Mouse (Mus musculus): ENCODE data around the gene Txnrd2. TPM values are rescaled to one million over a fixed set of nuclear protein-coding genes. Genes with fewer than 3 reads are reported as not detected.

The Txnrd2 gene
- polyA plus RNA-seq (2012; rRNA removed) = 15.9 and 22.6 TPM in 2 replicates

DNA sequence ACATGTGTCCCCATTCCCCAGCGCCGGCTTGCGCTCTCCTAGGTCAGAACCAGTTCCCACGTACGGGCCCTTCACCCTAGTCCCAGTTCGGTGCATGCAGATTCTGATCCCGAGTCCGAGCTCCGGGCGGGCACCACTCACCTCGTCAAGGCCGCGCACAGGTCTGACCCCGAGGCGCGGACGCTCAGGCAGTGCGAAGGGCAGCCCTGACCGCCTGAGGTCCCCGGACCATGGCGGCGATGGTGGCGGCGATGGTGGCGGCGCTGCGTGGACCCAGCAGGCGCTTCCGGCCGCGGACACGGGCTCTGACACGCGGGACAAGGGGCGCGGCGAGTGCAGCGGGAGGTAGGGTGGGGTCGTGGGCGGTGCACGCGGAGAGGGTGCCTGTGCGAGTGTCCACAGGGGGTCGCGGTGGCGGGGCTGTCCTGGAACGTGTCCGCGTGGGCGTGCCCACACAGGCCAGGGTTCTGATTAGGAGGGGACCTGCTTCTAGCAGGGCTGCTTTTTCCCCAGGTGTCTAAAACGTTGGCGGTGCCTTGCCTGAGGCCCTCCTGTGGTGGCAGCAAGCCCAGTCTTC lies at the start of gene Txnrd2:
Gene Txnrd2 (plus strand): TSS at position 170 of the 577 bp plus-strand sequence.
- no peak for DNase-seq (ENCODE audit: low read depth)

DNA sequence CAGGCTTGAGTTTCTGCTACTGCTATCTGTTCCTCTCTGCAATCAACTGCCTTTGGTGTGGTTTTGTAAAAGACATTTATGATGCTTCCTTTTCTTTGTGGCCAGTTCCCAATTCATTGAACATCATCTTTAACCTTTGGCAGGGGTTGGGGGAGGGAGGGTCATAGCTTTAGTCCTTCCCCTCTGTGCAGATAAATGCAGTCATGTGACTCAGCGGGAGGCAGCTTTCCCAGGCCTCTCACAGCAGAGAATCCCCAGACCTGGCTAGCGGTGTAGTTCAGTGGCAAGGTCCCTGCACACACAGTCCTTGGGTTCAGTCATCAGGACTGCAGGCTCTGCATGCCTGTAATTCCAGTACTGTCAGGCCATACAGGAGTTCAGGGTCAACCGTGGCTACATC lies 49.0 kb upstream of the Txnrd2 start:
- no peak for DNase-seq (ENCODE audit: low read depth)

DNA sequence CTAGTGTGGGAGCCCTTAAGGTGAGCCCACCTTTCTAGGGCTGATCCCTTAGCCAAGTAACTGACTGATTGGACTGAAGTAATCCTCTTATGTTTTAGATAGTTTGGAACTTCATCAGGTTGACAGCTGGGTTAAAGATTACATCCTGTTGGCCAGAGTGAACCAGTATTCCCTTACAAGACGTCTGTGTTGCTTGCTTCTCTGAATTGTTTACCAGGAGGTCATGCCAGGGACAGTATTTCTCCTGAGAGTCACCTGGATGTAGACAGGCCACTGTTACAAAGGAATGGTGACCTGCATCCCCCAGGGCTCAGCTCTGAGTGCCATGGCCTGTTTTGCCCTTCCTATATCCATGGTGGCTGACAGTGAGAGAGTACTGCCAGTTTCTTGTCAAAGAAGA lies 47.7 kb upstream of the Txnrd2 start:
- no peak for DNase-seq (ENCODE audit: low read depth)

DNA sequence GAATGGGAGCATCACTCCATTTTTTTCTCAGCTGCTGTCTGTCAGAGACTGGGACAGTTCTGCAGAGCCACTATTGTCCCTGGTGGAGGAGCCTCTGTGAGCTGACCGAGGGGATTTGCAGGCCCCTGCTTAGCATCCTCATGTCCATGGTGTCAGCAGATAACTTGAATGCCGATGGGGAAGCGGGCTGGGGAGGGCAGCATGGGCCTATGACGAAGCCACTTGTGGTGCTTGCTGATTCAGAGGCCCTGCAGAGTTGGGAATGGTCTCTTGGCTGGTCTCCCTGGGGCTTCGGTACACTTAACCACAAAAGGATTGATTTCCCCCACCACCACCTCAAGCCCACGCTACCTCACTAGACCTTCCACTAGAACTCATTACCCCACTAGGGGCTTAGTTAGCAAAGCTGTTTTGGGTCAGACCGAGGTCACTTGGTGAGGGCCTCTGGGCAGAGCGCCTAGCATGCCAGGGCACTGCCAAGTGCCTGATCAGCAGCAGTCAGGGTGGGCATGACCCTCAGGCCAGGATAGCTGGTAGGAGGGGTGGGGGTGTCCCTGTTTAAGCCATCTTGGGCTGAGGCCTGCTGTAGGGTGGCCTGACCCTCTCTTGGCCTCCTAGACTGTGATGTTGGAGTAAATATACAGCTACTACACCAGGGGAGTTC lies 46.7 kb upstream of the Txnrd2 start:
- DNase-seq (ENCODE audit: low read depth) = no peak

DNA sequence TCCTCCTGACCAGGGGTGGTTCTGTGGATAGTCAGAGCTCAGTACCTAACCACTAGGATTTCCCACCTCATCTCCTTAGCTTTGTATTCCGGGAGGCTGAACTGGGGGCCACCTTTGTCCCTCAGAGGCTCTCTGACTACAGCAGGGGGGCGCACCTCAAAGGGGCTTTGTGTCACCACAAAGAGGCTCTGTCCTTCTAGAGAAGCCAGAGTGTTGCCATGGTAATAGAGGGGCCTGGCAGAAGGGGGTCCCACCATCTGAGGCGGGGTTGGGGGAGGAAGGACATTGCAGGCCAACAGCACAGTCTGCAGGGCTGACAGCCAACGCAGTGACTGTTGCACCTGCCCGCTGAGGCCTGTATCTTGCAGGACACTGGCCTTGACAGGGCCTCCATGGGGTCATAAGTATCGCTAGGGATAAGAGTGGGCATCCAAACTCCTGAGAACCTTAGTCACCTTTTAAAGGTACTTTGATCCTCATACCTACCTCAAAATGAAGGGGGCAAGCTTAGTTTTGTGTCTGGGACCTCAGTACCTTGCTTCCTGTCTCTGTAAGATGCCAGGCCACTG lies 45.6 kb upstream of the Txnrd2 start:
- DNase-seq (ENCODE audit: low read depth) = no peak

DNA sequence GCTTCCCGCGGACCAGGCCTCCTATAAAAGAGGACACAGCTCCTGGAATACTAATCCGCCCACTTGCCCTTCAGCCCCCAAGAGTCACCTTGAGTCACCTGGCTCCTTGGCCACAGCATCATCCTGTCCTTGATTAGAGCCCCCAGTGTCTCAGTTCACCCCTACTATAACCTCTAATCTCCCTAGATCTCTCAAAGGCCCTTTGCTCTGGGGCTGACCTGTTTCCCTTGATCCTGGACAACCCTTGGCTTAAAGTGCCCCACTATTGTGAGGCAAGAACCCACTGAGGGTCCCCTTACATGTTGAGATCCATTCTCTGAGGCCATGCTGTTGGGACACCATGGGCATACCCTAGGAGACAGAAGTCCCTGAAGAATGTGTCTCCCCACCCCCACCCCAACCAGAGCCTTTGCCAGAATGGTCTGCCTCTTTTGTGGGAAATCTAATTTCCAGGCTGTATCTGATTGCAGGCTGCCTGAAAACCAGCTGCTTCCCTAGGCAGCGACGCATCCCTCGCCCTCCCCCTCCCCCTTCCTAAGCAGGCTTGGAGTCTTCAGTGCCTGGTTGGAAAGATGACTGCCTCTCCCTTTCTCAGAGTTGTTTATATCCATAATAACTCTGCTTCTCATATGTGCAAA lies 44.4 kb upstream of the Txnrd2 start:
- no peak for DNase-seq (ENCODE audit: low read depth)

DNA sequence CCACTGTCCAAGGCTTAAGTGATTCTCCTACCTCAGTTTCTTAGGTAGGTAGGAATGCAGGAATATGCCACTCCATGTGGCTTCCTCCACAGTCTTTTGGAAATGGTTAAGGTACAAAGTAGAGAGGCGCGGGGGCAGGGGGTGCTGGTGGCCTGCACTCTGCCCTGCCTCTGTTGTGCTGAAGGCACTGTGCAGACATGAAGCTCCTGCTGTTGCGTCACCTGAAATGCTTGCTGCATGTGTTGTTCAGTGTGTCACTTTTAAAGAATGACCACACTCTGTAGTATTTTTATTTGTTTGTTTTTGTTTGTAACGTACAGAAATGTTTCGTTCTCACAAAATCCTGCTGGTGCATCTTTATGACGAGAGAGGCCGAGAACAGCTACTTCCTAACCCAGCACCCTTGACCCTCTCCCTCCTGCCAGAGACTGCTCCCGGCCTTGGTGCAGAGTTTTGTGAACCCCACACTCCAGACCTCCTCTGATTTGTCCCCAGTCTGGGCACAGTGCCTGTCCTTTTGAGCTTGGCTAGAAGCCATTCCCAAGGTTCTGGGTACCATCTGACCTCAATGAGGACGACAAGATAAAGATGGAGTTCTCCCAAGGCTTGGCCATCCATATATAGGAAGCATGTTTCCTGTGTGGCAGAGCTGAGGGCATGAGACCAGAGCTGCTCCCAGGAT lies 43.0 kb upstream of the Txnrd2 start:
- DNase-seq (ENCODE audit: low read depth) = no peak

DNA sequence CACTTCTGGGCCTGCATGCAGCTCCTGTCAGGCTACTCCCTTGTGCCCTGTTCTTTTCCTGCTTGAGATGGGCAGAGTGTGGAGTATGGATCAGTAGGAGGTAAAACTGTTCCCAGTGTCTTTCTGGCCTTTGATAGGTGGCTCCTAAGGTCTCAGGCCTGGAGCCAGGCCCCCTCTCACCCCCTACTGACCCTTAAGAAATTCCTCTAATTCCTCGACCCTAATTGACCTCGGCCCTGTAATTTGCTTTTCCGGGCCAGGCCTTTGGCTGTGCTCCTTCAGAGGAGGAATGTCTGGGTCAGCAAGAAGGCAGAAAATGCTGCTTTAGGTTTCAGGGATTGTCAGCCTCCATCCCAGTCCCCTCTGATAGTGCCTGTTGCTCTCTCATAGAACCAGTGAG lies 42.4 kb upstream of the Txnrd2 start:
- DNase-seq (ENCODE audit: low read depth) = no peak

DNA sequence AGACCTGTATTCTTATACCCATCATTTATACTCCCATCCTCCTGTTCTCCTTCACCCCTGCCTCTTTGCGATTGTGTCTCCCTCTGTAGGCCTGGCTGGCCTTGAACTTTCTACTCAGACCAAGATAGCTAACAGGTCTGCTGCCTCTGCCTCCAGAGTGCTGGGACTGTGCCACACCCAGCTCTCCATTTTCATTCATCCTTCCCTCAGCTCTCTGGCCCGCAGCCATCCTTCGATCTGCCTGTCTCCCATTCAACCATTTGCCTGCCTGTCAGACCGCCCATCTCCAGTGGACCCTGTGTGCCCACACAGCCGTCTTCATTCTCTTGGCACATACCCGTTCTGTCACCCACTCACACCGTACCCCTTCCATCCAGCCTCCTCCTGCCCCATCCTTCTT lies 42.0 kb upstream of the Txnrd2 start:
- DNase-seq (ENCODE audit: low read depth) = no peak

DNA sequence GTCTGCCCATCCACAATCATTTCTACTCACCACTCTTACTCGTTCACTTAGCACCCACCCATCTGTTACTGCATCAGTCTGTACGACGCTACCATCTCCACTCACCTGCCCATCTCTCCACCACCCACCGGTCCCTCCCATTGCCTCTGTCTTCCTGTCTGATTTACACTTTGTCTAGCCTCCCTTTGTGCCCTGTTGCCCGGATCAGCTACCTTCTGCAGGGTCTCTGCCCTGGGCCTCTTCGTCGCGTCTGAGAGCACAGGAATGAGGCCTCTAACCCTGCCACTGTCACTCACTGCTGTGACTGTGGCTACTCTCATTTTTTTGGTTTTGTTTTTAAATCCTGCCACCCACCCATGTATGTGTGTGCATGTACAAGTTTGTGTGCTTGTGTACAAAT lies 41.5 kb upstream of the Txnrd2 start:
- DNase-seq (ENCODE audit: low read depth) = no peak

DNA sequence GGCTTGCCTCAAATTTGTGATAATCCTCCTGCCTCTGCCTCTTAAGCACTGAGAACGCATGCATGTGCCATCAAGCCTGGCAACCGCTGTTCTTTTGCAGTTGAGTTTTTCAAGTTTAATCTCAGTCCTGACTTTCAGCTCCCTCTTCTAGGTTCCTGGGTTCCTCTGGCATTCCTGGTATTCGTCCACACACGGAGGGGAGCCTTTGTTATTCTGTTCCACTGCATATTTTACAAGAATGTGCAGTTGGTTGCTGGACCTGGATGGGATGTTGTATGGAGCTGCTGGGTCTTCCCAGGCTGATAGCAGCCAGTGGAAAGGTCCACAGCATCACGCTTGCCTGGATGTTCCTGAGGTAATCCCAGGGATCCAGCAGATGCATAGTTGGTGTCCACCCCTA lies 40.8 kb upstream of the Txnrd2 start:
- no peak for DNase-seq (ENCODE audit: low read depth)

DNA sequence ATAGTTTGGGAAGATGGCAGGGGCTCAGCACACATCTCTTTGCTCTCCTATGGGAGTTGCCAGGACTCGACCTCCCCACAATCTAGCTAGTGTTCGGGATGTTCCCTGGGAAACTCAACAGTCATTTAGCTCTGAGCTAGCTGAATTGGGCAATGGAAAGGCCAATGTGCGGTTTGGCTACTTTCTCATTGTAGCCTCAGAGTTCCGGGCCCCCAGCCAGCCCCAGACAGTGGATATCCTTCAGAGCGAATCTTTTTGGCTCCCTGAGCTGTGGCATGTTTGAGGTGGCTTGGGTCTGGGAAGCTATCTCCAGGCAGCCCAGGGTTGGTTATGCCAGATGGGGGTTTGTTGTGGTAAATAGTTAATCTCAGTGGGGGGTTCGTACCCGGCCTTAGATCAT lies 39.7 kb upstream of the Txnrd2 start:
- DNase-seq (ENCODE audit: low read depth) = no peak

DNA sequence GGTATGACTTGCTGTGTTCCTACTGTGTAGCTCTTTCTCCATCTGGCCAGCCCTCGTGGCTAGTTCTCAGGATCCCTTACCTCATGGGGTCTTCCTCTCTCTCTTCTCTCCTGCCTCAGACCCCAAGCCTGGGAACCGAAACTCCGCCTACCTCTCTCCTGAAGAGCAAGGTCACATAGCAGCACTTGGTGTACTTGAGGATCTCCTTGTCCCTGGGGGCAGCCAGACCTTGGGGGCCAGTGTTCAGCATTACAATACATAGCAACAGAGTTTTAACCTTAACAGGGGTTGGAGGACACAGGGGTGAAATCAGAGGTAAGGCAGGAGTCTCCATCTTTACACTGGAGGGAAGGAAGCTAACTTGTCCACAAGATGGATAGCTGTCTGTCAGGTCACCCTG lies 39.2 kb upstream of the Txnrd2 start:
- no peak for DNase-seq (ENCODE audit: low read depth)

DNA sequence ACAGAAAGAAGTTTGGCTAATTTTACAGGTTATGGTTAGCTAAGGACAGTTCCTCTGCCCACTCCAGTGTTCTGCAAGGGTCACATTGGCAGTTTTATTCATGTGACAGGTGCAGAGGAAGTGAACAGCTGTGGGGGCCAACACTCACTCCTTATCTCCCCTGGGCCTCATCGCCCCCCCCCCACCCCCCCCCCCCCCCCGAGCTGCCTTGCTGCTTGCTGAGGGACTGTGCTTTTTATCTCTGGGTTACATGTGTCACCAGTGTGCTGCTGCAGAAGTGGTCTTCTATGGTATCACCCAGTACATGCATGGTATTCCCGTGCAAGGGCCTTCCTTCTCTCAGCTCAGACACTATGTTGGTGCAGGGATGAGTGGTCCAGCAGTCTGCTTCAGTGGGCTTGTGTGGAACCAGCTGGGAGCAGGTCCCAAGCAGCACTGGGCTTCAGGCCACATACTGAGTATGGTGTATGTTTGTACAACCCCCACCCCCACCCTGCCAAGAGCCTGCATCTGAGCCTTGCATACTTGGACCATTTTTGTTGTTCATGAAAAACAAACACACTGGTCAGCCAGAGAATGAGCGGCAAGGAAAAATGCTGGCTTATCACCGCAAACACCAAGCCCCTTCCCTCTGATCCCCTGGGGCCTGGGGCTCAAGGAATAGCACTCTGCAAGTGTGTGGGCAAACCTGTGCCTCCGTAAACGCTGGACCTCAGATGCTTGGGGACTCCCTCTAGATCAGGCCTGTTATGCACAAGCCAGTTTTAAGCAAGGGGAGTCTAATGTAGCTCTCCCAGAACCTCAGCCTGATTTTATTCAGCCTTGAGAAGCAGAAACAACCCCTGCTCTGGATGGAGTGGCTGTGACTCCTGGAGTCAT lies 38.2 kb upstream of the Txnrd2 start:
- DNase-seq (ENCODE audit: low read depth) = no peak

DNA sequence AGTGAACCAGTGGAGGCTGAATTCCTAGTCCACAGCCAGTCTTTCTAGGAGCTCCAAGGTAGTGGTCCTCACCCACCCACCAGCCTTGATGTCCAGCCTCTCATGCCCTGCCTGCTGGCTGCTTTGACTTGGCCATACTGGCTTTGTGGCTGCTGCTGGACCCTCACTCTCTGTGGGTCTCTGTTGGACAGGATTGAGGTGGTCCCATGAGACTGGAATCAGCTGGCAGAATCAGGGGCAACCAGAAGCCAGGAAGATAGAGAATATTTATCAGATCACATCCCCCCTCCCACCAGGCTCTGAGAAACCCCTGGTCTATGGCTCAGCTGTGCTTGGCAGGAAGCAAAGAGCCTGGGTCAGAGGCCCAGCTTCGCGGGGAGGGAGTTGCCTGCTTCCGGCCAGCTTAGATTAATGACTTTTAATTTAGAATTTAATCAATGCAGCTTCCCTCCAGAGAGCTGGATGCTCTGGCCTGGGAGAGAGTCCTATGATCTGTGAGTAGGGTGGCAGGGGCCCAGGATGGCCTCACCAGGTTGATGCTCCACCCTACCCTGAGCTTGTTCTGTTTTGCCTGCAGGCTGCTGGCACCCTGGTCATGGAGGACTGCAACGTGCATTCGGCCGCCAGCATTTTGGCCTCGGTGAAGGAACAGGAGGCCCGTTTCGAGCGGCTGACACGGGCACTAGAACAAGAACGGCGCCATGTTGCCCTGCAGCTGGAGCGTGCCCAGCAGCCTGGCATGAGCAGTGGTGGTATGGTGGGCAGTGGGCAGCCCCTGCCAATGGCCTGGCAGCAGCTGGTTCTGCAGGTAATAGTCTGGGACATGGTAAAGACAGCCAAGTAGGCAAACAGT lies 37.4 kb upstream of the Txnrd2 start:
- no peak for DNase-seq (ENCODE audit: low read depth)

DNA sequence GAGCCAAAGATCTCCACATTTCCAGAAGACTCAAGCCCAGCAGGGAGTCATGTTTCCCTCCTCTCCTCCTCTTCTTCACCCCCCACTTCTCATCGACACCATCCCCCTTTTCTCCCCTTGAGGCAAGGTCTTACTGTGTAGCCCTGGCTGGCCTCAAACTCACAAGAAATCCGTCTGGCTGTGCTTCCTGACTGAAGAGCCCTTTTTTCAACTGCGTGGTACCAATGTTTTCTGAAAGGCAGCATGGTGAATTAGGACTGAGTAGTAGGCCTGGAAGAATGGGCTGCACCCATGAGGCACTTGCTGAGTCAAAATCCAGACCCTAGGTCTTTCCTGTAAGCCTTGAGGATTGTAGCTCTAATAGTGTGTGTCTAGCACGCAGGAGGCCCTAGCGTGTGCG lies 35.8 kb upstream of the Txnrd2 start:
- no peak for DNase-seq (ENCODE audit: low read depth)

DNA sequence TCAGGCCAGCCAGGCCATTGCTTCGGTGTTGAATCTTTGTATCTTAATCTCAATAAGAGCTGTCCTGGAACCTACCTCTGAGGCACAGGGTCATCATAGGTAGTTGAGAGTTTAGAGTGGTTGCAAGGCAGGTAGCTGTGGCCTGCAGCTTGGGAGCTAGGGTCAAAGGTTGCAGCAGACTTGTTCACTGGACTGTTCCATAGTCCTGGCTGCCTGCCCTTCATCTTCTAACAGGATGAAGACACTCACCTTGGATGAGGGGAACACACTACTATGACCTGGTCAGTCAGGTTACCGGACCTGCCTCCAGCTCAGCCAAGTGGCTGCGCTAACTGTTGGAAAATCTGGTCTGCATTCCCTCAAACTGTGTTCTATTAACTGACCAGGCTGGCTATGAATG lies 35.1 kb upstream of the Txnrd2 start:
- DNase-seq (ENCODE audit: low read depth) = no peak

DNA sequence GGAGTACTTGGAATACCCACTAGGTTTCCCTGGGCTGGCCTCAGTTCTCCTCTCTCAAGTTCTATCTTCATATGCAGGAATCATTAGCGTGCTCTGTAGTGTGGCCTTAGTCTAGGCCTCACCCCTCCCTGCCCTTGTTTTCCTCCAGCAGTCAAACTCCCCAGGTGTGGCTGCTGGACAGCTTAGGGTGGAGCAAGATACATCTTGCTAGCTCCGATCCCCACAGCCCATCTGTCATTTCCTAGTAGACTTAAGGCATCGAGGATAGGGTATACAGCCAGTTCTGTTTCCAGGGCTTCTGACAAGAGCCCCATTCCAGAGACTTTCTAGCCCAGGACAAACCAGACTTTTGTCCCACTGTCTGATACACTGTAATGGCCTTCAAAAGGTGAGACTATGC lies 34.5 kb upstream of the Txnrd2 start:
- no peak for DNase-seq (ENCODE audit: low read depth)

DNA sequence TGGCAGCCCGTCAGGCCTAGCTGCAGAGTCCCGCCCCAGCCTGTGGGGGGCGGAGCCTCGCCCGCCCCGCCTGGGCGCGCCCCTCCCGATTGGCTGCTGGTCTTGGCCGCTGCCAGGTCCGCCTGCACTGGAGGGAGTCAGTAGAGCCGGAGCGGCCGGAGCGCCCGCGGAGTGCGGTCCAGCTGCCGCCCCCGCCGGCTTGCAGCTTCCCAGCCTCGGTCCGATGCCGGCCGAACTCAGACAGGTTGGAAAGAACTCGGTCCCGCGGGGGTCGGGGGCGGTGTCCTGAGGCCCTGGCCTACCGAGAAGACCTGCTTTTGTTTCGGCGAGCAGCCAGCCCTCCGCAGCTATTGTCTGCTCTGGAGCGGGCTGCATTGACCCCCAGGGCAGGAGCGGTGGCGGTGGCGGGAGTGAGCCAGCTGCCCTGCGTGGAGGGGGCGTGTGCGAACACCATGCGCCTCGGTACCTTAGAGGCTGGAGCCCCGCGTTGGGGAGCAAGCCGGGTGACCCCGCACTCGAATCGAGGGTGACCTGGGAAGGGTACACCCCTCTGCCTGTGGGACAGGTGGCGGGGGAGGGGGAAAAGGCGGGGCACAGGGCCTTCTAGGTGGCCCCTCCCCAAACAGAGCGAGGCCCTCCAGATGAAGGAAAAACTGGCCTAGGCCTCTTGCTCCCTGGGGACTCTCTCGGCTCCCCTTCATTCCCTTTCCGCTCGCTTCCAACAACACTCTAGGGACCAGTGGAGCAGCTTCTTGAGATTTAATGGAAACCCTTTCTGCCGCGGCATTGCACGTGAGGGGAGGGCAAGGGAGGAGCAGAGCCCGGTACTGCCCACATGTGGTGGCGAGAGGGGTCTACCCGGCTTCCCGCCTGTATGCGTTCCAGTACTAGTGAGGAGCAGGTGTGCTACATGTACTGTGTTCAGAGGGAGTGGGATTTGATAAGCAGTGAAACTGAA lies 33.4 kb upstream of the Txnrd2 start:
- DNase-seq (ENCODE audit: low read depth) = no peak
